Mouse (Mus musculus): Measurements from ENCODE around the gene Eif2b4. TPM values are rescaled to one million over a fixed set of nuclear protein-coding genes. Genes with fewer than 3 reads are reported as not detected.

The Eif2b4 gene
- polyA plus RNA-seq, 1 experiment: 88.0 TPM

DNA sequence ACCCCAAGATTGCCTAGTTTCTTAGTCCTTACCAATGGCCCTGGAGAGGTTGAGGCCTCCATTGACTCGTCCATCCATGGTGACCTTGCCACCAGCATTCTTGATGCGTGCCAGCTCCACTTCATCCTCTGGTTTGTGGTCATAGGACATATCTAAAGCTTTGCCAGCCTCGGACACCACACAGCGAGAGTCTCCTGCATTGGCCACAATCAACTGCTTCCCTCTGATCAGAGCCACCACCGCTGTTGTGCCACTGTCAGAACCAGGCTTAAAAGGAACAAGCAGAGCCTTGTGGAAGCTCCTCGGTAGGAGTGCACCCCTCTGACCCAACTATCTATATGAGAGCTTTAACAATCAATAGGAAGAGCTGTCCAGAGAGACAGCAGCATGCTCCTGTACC is 11.2 kb upstream of the Eif2b4 start:
- peaks cover 13% of the 10 kb centered on the region for H3K4me1 ChIP-seq (replicated peaks; ENCODE audit: control insufficient read depth, insufficient read depth, low read length)
- no peak overlapping the region for H3K27ac ChIP-seq (ENCODE audit: control insufficient read depth, insufficient read depth, low read length)
- TF ChIP-seq POLR2A (IDR thresholded peaks at IDR 0.05; ENCODE audit: control insufficient read depth, extremely low read depth, insufficient read depth, low read length, poor library complexity): no peak
- no peak for DNase-seq
- H3K36me3 ChIP-seq (ENCODE audit: control insufficient read depth, insufficient read depth, low read length): peaks cover 50% of the 10 kb centered on the region
- H3K4me3 ChIP-seq (ENCODE audit: control insufficient read depth, insufficient read depth, low read length): no peak overlapping the region
- 96% methylated on average over 6 of the region's 6 CpGs for WGBS
- H3K27me3 ChIP-seq (ENCODE audit: control insufficient read depth, insufficient read depth, low read length): no peaks in the 10 kb centered on the region

DNA sequence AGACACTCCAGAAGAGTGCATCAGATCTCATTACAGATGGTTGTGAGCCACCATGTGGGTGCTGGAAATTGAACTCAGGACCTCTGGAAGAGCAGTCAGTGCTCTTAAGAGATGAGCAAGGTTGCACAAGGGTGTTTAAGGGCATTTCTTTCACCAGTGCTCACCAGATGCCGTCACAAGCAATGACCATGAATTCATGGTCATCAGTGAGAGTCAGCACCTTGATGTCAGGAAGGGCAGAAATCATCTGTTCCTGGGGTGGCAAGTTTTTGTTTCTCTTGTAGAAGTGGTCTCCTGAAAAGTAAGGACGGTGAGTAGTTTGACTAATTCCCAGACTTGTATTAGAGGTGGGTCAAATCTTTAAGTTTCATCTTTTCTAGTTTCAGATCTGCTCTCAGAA is 10.6 kb upstream of the Eif2b4 start:
- Histone ChIP-seq H3K4me1 (replicated peaks; ENCODE audit: control insufficient read depth, insufficient read depth, low read length) (peaks cover 13% of the 10 kb centered on the region), H3K4me3 (ENCODE audit: control insufficient read depth, insufficient read depth, low read length) (no peak overlapping the region), H3K27ac (ENCODE audit: control insufficient read depth, insufficient read depth, low read length) (no peak overlapping the region), H3K27me3 (ENCODE audit: control insufficient read depth, insufficient read depth, low read length) (no peaks in the 10 kb centered on the region), H3K36me3 (ENCODE audit: control insufficient read depth, insufficient read depth, low read length) (peaks cover 56% of the 10 kb centered on the region)
- no peak for DNase-seq
- TF ChIP-seq CTCF (IDR thresholded peaks at IDR 0.05; ENCODE audit: borderline replicate concordance, control insufficient read depth, extremely low read depth, insufficient read depth, low read length, poor library complexity) (no peak), POLR2A (IDR thresholded peaks at IDR 0.05; ENCODE audit: control insufficient read depth, extremely low read depth, insufficient read depth, low read length, poor library complexity) (no peak)
- 96% methylated on average over 2 of the region's 2 CpGs for WGBS

DNA sequence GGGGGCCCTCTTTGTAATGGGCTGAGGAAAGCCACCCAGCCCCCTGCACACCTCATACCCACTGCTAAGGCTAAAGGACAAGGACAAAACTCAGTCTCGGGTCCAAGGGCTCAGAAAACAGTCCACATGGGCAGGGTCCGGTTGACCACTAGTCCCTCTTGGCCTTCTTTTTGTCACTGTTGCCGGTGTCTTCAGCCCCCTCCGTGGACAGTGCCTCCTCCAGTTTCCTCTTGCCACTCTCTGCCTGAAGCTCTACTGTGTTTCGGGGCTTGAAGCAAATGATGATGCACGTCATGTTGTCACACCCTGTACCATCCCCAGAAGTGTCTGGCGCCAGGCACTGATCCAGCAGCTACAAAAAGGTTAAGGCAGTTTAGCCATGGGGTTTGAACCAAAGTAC is 9.7 kb upstream of the Eif2b4 start:
- no peak for DNase-seq
- TF ChIP-seq CTCF (IDR thresholded peaks at IDR 0.05; ENCODE audit: borderline replicate concordance, control insufficient read depth, extremely low read depth, insufficient read depth, low read length, poor library complexity): no peak
- Histone ChIP-seq H3K27me3 (ENCODE audit: control insufficient read depth, insufficient read depth, low read length) (no peaks in the 10 kb centered on the region), H3K4me1 (replicated peaks; ENCODE audit: control insufficient read depth, insufficient read depth, low read length) (peaks cover 13% of the 10 kb centered on the region), H3K36me3 (ENCODE audit: control insufficient read depth, insufficient read depth, low read length) (peaks cover 64% of the 10 kb centered on the region), H3K4me3 (ENCODE audit: control insufficient read depth, insufficient read depth, low read length) (no peak overlapping the region), H3K27ac (ENCODE audit: control insufficient read depth, insufficient read depth, low read length) (no peak overlapping the region)
- 96% methylated on average over 7 of the region's 7 CpGs for WGBS

DNA sequence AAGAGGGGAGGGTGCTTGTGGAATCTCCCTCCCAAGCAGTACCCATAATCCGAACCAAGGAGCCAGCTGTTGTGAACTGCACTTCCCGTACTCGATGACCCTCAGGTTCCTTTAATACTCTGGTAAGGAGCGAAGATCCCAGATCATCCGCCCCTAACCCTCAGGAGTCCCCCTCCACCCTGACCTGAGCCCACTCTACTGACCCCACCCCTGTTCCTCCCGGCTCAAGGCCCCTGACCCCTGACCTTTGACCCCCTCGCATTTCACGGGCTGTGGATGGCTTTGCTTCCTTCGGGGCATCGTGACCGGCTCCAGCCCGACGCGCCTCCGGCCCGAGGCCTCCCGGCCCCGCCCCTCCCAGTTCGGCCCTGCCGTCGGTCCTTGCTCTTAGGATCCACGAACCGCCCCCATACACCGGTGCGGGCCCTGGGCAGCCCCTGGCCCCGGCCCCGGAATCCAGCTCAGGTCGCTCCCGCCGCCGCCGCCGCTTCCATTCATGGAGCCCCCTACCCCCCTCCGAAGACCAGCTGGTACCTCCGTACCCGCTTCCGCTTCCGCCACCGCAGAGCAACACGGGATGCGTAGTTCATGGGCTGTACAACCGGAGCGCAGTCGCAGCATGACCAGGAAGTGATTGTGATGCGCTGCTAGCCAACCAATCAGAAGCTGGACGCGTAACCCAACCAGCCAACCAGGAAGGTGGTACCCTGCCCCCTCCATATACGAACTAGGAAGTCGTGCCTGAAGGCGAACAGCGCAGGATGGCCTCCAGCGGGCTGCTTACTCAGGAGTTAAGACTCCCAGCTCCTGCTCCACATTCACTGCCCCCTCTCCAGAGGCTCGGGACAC is 8.7 kb upstream of the Eif2b4 start, which contains the start of gene Zfp513:
Gene Zfp513 (minus strand): TSS at position 562 of the 849 bp plus-strand sequence.
- peak; percentile 55; the same call in 1 of the 2 replicates for TF ChIP-seq CTCF (IDR thresholded peaks at IDR 0.05; ENCODE audit: borderline replicate concordance, control insufficient read depth, extremely low read depth, insufficient read depth, low read length, poor library complexity)
- TF ChIP-seq POLR2A (IDR thresholded peaks at IDR 0.05; ENCODE audit: control insufficient read depth, extremely low read depth, insufficient read depth, low read length, poor library complexity): peak; percentile 88
- peak; percentile 93 for DNase-seq
- Histone ChIP-seq H3K36me3 (ENCODE audit: control insufficient read depth, insufficient read depth, low read length) (peaks cover 64% of the 10 kb centered on the region), H3K27me3 (ENCODE audit: control insufficient read depth, insufficient read depth, low read length) (no peaks in the 10 kb centered on the region), H3K4me1 (replicated peaks; ENCODE audit: control insufficient read depth, insufficient read depth, low read length) (peaks cover 13% of the 10 kb centered on the region), H3K27ac (ENCODE audit: control insufficient read depth, insufficient read depth, low read length) (peak within 1 kb of the TSS; percentile 26; the same call in 1 of the 2 replicates), H3K4me3 (ENCODE audit: control insufficient read depth, insufficient read depth, low read length) (peak within 1 kb of the TSS; percentile 63)
- under 1% methylated on average over 53 of the region's 53 CpGs for WGBS

DNA sequence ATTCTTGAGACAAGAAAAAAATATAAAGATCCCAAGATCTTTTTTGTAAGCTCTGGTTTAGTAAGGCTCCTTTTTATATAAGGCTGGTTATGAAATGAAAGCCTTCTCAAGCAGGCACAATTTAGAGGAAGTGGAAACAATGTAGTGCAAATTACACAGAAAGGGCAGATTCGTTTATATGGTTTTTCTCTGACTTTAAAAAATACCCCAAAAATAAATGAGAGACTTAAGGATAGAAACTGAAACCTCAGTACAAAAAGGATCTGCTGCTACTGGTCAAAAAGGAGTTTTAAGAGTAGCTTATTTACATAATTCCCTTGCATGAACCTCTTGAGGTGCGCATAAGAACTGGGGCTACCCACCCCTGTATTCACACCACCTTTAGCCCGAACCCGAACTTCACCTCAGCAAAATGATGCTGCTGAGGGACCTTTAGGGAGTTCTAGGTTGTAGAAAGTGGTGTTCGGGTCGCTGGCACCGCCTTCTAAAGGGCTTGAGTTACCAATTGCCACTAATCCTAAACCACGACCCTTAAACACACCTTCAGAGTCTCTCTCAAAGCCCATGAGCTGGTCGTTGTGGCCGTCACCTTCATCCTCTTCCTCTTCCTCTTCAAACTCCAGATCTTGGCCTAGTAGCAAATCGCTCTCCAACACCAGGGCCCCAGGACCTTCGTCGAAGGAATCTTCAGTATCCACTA is 8.0 kb upstream of the Eif2b4 start:
- peak overlapping the region; percentile 63 for H3K4me3 ChIP-seq (ENCODE audit: control insufficient read depth, insufficient read depth, low read length)
- H3K36me3 ChIP-seq (ENCODE audit: control insufficient read depth, insufficient read depth, low read length): peaks cover 68% of the 10 kb centered on the region
- TF ChIP-seq CTCF (IDR thresholded peaks at IDR 0.05; ENCODE audit: borderline replicate concordance, control insufficient read depth, extremely low read depth, insufficient read depth, low read length, poor library complexity) (no peak), POLR2A (IDR thresholded peaks at IDR 0.05; ENCODE audit: control insufficient read depth, extremely low read depth, insufficient read depth, low read length, poor library complexity) (no peak)
- H3K27ac ChIP-seq (ENCODE audit: control insufficient read depth, insufficient read depth, low read length): peak overlapping the region; percentile 1; the same call in 1 of the 2 replicates
- peaks cover 13% of the 10 kb centered on the region for H3K4me1 ChIP-seq (replicated peaks; ENCODE audit: control insufficient read depth, insufficient read depth, low read length)
- 6% methylated on average over 13 of the region's 13 CpGs for WGBS
- DNase-seq: no peak
- H3K27me3 ChIP-seq (ENCODE audit: control insufficient read depth, insufficient read depth, low read length): no peaks in the 10 kb centered on the region

DNA sequence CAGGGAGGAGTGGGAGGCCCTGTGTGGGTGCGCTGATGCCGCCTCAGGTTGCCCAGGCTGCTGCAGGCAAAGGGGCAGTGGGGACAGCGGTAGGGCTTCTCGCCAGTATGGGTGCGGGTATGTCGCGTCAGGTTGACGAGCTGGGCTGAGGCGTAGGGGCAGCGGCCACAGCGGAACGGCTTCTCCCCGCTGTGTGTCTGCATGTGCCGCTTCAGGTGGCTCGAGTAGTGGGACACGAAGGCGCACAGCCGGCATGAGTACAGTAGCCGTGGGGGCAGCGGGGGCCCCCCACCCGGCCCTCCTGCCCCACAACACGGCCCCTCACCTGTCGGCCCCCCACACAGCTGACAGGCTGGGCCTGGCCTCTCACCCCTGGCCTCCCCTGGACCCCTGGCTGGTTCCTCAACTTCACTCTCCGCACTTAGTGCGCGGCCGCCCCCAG is 7.1 kb upstream of the Eif2b4 start:
- Histone ChIP-seq H3K4me1 (replicated peaks; ENCODE audit: control insufficient read depth, insufficient read depth, low read length) (peaks cover 13% of the 10 kb centered on the region), H3K36me3 (ENCODE audit: control insufficient read depth, insufficient read depth, low read length) (peaks cover 67% of the 10 kb centered on the region), H3K4me3 (ENCODE audit: control insufficient read depth, insufficient read depth, low read length) (no peak overlapping the region), H3K27ac (ENCODE audit: control insufficient read depth, insufficient read depth, low read length) (no peak overlapping the region), H3K27me3 (ENCODE audit: control insufficient read depth, insufficient read depth, low read length) (no peaks in the 10 kb centered on the region)
- 93% methylated on average over 27 of the region's 27 CpGs for WGBS
- no peak for TF ChIP-seq CTCF (IDR thresholded peaks at IDR 0.05; ENCODE audit: borderline replicate concordance, control insufficient read depth, extremely low read depth, insufficient read depth, low read length, poor library complexity)
- no peak for TF ChIP-seq POLR2A (IDR thresholded peaks at IDR 0.05; ENCODE audit: control insufficient read depth, extremely low read depth, insufficient read depth, low read length, poor library complexity)
- no peak for DNase-seq

Data from thymus, adult 2 months (tissue).